Mouse (Mus musculus) A20 (cell line): ENCODE measurements around the gene Mrgprg.
A peak's percentile ranks its signal among the peaks of the same experiment; 100 is the strongest.

Source experiments
- DNase-seq: peaks from one replicate; pipeline ENCODE4 v3.0.0-alpha.2; 2011; ENCODE audit warnings: low read depth, low spot score

Mrgprg gene

DNA sequence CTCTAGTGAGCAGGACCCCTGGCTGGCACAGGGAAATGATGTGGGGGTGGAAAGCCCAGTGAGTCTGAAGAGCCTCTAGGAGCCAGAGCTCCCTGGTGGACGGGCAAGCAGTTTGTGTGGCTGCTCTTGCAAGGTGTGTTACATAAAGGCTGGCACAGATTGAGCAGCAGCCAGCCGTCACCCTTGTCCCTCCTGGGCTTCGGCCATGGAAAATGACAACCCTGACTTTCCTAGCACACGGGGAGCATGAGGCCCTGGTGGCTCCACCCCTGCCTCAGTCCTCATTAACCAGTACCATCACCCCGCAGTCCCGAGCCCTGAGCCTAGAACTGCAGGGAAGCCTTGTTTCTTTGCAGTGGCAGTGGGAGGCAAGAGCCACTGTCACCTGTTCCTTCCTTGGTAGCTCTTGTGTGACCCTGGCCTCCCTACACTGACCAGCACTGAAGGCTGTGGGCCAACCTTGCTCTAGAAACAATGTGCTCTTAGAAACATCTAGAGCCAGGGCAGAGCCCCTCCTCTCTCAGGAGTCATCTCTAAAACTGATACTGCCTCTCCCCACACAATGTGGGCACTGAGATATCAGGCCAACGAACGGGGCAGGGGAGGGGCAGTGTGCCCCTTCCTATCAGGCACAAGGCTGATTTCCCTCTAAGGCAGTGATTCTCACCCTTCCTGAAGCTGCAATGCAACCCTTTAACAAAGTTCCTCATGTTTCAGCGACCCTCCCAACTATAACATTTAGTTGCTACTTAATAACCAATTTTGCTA is 11.3 kb downstream of the Mrgprg start:
- no peak for DNase-seq

DNA sequence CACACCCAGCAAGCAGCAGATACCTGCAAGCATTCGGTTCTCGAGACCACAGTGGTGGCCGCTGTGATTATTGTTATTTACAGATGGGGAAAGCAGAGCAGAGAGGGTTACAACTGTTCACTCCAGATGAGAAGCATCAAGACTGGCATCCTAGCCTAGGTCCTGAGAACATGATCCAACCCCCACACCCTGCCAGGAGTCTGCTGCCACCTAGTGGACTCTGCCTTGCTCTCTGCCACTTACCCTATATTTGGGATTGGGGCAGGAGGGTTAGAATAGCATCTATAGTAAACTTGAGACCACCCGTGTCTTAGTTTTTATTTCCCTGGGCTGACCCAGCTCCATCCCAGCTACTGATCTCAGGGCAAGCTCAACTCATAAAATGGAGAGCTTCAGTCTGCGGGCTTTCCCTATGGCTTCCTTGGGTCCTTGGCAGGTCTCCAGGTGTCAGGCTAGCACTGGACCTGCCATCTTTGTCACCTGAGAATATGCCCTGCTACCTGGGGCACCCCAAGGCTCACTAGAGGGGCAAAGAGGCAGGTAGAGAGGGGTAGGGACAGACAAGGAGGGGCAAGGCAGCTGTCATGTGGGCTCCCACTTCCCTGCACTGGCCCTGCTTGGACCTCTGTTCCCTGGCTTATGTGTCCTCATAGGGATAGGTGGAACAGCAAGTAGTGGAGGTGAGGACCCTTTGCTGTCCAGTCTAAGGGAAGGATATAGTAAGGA is 12.6 kb downstream of the Mrgprg start:
- peak; percentile 67 for DNase-seq

DNA sequence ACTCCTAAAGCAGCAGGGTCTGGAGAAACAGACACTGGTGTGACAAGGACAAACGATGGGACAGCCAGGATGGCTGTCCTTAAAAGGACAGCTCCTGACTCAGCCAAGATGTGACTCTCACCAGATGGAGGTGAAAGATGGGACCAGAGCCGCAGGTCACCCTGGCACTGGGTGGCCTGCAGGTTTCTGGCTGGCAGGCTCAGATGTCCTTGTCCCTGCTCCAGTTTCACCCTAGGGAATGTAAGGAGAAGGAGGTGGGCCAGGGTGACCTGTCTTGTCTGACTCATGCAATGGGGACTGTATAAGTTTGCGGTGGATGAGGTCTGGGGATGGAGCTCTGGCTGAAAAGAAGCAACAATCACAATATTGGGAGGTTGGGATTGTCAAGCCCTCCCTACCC is 14.2 kb downstream of the Mrgprg start:
- no peak for DNase-seq

DNA sequence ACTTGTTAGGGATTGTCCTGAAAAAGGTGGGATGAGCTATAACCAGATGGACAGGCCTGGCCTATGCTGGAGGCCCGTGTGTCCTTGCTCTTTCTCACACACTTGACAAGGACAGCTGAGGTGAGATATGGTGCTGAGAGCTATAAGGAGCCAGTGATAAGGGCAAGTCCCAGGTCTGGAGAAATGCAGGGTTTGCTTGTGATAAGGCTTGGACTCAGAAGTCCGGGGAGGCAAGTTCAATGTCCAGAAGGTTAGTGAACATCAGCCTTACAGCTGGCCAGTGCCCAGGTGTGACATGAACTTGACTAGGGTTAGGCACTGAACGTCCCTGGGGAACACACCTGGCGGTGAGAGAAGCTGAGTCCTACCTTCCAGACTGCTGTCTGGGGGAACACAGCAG is 14.7 kb downstream of the Mrgprg start:
- no peak for DNase-seq

DNA sequence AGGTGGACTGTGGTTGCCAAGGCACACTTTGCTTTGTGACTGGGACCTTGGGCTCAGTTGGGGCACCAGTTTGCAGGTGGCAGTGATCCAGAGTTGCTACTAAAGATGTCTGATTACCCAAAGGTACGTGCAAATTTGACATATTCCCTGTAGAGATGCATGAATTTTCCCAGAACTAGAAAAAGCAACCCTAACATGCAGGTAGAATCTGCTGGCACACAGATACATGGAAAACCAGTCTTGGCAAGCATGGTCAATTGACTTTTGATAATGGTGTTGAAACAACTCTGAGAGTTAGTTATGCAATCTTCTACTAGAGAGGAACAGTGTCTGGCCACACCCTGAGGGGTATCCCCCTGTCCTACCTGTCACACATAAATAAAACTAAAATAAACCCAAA is 15.4 kb downstream of the Mrgprg start:
- DNase-seq = no peak

DNA sequence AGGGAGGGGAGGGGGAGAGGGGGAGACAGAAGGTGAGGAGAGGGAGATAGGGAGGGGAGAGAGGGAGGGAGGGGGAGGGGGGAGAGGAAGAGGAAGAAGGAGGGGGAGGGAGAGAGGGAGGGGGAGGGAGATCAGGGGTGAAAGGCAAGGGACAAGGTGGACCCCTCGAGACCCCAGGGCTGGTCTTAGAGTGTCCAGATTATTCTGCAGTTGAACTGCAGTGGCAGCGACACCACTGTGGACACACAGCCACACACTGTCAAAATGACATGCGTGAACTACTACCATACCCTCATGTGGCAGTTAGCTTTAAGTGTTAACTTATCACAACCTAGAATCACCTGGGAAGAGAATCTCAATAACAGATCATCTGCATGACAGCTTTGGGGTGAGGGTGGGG is 17.7 kb downstream of the Mrgprg start:
- no peak for DNase-seq

DNA sequence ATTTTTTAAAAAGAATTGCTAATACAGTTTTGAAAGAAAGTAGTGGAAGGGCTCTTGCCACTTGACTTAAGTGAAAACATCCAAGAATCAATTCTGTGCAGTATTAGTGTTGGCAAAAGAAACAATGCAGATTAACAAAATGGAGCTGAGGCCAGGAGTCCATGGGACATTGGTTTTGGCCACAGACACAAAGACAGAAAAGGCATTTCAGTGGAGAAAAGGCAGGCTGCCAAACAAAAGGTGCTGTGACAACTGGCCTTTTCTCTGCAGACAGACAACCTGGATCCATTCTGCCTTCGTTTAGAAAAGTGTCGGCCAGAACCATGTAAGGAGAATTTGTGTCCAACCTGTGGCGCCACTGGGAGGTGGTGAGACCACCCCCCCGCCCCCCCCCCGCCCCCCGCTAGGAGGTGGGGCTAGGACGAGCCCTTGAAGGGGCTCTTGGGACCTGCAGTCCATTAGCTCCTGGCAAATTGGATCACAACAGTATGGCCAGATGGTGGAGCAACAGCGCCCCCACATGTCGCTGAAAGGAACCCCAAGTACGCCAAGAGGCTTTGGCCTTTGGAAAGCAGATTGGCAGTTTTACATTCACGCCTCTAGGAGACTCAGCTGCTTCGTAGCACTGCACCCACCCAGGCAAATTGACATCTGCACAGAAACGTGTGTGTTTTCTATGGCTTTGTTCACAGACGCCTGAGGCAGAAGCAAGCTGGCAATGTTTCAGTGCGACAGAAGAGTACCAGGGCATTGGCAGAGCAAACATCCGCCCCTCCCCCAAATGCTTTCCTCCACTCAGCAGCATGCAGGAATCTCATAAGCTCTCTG is 18.5 kb downstream of the Mrgprg start:
- DNase-seq = peak; percentile 78

DNA sequence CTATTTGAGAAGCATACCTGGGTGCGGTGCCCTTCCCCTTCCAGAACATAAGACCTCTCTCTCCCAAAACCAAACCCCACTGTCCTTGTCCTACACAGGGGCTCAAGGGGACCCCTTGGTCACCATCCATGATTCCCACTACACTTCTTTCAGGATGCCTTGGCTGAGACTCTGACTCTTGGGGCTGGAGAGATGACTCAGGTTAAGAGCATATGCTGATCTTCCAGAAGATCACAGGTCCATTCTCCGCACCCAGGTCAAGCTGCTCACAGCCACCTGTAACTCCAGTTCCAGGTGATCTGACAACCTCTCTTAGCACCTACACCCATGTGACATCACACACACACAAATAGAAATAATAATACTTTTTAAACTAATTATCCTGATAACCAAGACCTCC is 26.1 kb downstream of the Mrgprg start:
- no peak for DNase-seq

DNA sequence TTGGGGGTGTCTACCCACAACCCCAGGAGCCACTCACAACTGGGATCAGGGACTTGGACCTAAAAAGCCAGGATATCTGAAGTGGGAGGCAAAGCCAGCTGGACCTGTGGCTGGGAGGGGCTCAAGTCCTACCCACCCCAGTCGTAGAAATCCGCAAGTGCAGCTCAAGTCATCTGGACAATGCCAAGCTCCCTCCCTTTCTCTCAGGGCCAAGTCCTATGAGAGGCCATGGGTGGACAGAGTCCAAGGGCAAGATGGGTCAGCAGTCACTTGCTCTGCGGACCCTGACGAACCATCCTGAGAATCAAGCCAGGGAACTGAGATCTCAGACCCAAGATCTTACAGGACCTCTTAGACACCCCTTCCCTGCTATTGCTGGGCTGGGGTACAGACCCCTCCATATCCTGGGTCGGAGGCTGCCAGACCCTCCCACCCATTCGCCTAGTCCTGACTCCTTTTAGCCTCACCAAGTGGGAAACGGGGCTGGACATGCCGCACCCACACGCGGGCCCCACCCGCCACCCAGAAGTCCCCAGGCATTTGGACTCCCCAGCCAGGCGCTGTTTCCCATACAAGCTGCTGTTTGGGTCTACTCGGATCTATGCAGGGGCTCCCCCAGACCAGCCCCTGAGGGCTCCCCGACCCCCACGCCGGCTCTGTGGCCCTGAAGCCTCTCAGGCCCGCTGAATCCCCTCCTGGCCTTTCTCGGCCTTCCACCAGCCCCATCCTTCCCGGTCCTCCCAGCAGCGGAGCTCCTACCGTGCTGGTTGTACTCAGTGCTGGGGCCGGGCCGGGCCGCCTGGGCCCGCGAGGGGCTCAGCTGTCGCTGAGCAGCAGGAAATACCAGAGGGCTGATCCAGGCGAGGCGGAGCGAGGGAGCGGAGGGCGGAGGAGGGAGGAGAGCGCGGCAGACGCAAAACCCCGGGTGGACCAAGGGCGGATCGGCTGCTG is 27.0 kb downstream of the Mrgprg start:
- DNase-seq = no peak

DNA sequence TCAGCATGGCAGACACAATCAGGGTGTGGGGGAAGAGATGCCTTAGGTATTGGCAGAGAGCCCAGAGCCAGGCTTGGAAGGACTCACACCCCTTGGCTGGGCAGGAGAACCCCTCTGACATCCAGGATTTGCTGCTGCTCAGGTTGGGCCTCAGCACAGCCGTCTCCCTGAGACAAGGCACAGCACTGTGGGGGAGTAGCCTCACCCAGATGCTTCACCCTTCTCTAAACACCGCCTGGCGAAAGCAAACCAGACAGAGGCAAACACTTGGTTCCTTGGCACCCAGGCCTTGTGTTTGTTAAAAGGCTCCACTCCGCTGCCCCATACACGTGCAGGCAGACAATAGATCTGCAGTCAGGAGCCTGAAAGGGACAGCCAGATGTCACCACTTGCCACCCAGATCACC is 28.2 kb downstream of the Mrgprg start:
- DNase-seq = no peak

DNA sequence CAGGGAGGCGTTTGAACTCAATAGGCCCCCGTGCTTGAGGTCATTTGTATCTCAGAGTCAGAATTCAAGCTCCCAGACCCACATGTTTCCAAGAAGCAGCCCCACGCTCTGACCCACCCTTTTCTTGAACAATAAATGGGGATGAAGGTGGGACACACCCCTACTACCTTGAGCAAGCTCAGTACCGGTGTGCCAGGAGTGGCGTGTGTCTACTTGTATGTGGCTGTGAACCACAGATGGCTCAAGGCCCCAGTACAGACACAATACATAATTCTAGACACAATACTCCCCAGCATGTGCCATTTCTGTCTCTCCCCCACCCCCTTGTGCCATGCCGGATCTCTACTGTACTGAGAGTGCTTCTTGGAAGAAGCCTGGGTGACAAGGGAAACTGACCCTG is 28.6 kb downstream of the Mrgprg start:
- no peak for DNase-seq

DNA sequence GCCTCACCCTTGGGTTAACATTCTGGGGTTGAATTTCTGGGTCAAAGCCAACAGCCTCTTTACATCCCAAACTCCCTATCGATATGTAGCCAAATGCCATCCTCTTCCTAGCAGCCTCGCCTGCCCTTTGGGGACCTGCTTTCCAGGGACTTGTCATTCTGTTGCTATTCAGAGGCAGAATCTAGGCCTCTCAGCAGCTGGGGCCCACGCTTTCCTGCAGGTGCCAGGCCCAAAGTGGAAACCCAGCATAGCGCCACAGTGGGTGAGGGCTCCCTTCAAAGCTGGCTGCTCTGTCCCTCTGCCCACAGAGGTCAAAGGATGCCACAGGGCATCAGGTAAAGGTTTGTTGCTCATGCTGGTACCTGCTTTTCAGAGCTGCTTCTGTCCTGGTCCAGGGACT is 33.0 kb downstream of the Mrgprg start:
- no peak for DNase-seq

DNA sequence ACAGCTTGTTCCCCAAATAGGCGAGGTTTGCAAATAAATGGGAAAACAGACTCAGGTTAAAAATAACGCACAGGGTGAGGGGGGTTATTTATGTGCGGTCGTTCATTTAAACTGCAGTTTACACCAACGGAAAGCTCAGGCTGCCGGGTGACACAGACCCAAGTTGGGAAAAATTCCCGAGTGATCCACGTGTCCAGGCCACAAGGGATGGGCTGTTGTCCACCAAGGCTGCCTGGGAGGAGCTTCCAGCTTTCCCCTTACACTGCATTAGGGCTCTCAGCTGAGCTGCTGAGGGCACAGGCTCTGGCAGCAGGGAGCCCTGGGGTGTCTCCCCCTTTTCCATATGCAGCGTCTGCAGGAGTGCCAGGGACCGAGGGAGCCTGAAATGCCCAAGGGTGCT is 36.9 kb downstream of the Mrgprg start:
- DNase-seq = no peak

DNA sequence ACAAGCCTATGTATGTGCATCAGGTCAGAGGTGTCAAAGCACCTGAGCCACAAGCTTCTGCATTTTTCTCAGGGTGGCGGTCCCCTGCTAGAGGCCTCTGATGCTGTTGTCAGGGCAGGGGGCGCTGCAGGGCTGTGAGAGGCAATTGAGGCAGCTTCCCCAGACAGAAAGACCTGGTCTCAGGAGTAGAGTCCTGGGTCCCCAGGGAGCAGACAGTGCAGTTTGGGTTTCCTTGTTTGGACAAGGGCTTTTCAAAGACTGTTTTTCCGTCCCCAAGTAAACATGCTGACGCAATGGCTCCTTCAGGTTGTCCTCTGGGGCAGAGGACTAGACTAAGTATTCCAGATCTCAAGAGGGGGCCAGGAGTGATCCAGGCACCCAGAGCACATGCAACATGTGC is 40.4 kb downstream of the Mrgprg start:
- DNase-seq = no peak

DNA sequence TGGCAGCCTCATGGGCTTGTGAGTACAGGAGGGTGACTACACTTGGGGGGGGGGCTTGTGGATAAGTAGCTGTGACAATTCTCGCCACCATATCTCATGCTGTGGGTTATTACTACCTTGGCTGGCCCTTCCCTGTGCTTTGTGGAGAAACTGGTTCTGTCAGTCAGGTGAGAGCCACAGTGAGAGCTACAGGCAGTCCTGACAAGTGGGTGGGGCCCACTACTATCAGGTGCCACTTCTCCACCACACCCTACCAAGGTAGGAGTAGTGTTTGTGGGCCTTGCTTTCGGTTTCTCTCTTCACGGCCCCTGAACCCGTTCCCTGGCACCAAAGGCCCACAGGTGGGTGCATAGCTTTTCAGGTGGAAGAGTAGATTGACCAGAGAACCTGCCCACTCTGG is 43.0 kb downstream of the Mrgprg start:
- no peak for DNase-seq

DNA sequence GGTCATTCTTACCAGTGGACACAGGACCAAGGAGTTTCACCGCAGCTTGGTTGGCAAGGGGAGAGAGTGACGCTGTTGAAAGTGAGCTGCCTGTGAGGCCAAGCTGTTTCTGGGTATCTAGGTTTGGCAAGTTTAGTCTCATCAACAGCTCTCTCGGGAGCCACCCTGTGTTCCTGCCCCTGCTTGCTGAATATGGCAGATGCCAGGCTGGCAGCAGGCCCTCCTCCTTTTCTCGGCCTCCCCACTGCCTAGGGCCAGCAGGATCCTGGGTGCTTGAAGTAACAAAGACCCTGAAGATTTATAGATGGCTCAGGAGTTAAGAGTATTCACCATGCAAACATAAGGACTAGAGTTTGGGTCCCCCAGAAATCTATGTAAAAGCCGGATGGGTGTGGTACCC is 44.1 kb downstream of the Mrgprg start:
- DNase-seq = no peak

DNA sequence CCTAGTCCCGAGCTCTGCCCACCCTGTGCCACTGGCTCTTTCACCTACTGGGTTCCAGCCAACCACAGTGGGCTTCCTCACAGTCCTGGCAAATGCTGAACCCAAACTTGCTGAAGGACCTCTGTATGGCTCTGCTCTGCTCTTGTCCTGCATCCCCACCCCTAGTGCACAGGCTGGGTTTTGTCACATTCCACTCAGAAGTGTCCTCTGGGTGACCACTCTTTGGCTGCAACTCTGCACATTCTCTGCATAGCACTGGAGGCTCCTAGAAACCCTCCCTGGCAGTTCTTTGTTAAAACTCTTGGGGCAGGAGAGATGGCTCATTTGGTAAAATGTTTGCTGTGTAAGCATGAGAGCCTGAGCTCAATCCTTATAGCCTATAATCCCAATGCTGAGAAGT is 49.0 kb downstream of the Mrgprg start:
- no peak for DNase-seq
